Mouse (Mus musculus): Measurements from ENCODE around the gene Epb42. TPM values are rescaled to one million over a fixed set of nuclear protein-coding genes. Genes with fewer than 3 reads are reported as not detected.
A peak's percentile ranks its signal among the peaks of the same experiment; 100 is the strongest.
"Not testable (repeated sequence)": the region's sequence is repeated elsewhere in the genome, so short reads cannot be mapped to it uniquely, and the experiment has no call there.

Epb42 gene
- total RNA-seq (2021) = 1 to 10 TPM; 1.1 to 1.3 TPM
- long read RNA-seq, experiment 1, full-length matches to known transcripts = 3 of 3 reads
- long read RNA-seq, experiment 1, partial matches to known transcripts = 0 of 3 reads
- long read RNA-seq, experiment 1, other reads (novel, unspliced or antisense) = 0 of 3 reads
- long read RNA-seq, experiment 2 = 0 reads

GRCm38 (mm10) chr2:121036733-121037341 is at the start of gene Epb42:
Gene Epb42 (minus strand): TSS chr2:121037072.
- intact Hi-C loops (cut with DNase I) = no loop called here
- no peak for DNase-seq

- intact Hi-C loops (cut with DNase I) = no loop called here
- DNase-seq = no peak
Observed at GRCm38 (mm10) chr2:121085480-121086185, 48.8 kb upstream of the Epb42 start, which contains the start of gene Tgm5. Gene Tgm5 (minus strand): TSS chr2:121085841.

GRCm38 (mm10) chr2:121082626-121083025 is 45.8 kb upstream of the Epb42 start:
- intact Hi-C loops (cut with DNase I) = no loop called here
- no peak for DNase-seq

GRCm38 (mm10) chr2:121074747-121075146 is 37.9 kb upstream of the Epb42 start:
- intact Hi-C loops (cut with DNase I) = no loop called here
- DNase-seq = no peak

- DNase-seq = no peak
- intact Hi-C loops (cut with DNase I) = no loop called here
Observed at GRCm38 (mm10) chr2:121071871-121072270, 35.0 kb upstream of the Epb42 start.

- intact Hi-C loops (cut with DNase I) = no loop called here
- no peak for DNase-seq
Observed at GRCm38 (mm10) chr2:121069506-121069905, 32.6 kb upstream of the Epb42 start.

- DNase-seq = no peak
- intact Hi-C loops (cut with DNase I) = no loop called here
Observed at GRCm38 (mm10) chr2:121067116-121067515, 30.2 kb upstream of the Epb42 start.

GRCm38 (mm10) chr2:121061315-121061714 is 24.4 kb upstream of the Epb42 start:
- intact Hi-C loops (cut with DNase I) = no loop called here

GRCm38 (mm10) chr2:121057997-121058396 is 21.1 kb upstream of the Epb42 start:
- intact Hi-C loops (cut with DNase I) = no loop called here
- no peak for DNase-seq

More at GRCm38 (mm10) chr2:121061315-121061714, 24.4 kb upstream of the Epb42 start:
- no peak for DNase-seq

GRCm38 (mm10) chr2:121055915-121056314 is 19.0 kb upstream of the Epb42 start:
- intact Hi-C loops (cut with DNase I) = no loop called here
- no peak for DNase-seq

GRCm38 (mm10) chr2:121054060-121054459 is 17.2 kb upstream of the Epb42 start:
- intact Hi-C loops (cut with DNase I) = no loop called here
- DNase-seq = no peak

GRCm38 (mm10) chr2:121052176-121052575 is 15.3 kb upstream of the Epb42 start:
- no peak for DNase-seq
- intact Hi-C loops (cut with DNase I) = no loop called here

- intact Hi-C loops (cut with DNase I) = no loop called here
- no peak for DNase-seq
Observed at GRCm38 (mm10) chr2:121045653-121046052, 8.8 kb upstream of the Epb42 start.

- intact Hi-C loops (cut with DNase I) = loop anchor here (2.0 kb wide), 1 partner anchor 62 kb away; no protein-coding TSS in a partner anchor
- peak; percentile 7 to 44 for DNase-seq
Observed at GRCm38 (mm10) chr2:121041098-121041497, 4.2 kb upstream of the Epb42 start.

GRCm38 (mm10) chr2:121039382-121039781 is 2.5 kb upstream of the Epb42 start:
- no peak for DNase-seq
- intact Hi-C loops (cut with DNase I) = no loop called here

GRCm38 (mm10) chr2:121038851-121039250 is 2.0 kb upstream of the Epb42 start:
- DNase-seq; intact Hi-C loops (cut with DNase I): not testable (repeated sequence)

- DNase-seq = no peak
- intact Hi-C loops (cut with DNase I) = no loop called here
Observed at GRCm38 (mm10) chr2:121022918-121023317, 14.0 kb downstream of the Epb42 start.

- no peak for DNase-seq
- intact Hi-C loops (cut with DNase I) = no loop called here
Observed at GRCm38 (mm10) chr2:121017151-121017550, 19.7 kb downstream of the Epb42 start.

GRCm38 (mm10) chr2:121016226-121016625 is 20.6 kb downstream of the Epb42 start:
- no peak for DNase-seq
- intact Hi-C loops (cut with DNase I) = no loop called here

- intact Hi-C loops (cut with DNase I) = no loop called here
- DNase-seq = no peak
Observed at GRCm38 (mm10) chr2:121015507-121015906, 21.4 kb downstream of the Epb42 start.

GRCm38 (mm10) chr2:121012676-121013075 is 24.2 kb downstream of the Epb42 start:
- intact Hi-C loops (cut with DNase I) = no loop called here

More at GRCm38 (mm10) chr2:121012676-121013075, 24.2 kb downstream of the Epb42 start:
- no peak for DNase-seq

All from heart, postnatal 14 days (tissue).